Mouse (Mus musculus) CH12.LX (cell line): ENCODE measurements around the gene Ccr4. TPM values are rescaled to one million over a fixed set of nuclear protein-coding genes. Genes with fewer than 3 reads are reported as not detected.
A peak's percentile ranks its signal among the peaks of the same experiment; 100 is the strongest.

ENCODE experiments used
- DNase-seq: peaks from one replicate; pipeline ENCODE4 v3.0.0-alpha.2; 2013; ENCODE audit errors: extremely low read depth
- H3K27ac ChIP-seq: 2 replicates; pipeline ENCODE4 v1.5.1; 2012; ENCODE audit warnings: low read depth, mild to moderate bottlenecking, control low read depth, moderate library complexity; ENCODE audit not compliant: insufficient read depth
- H3K27me3 ChIP-seq: replicated peaks from 2 replicates; pipeline ENCODE3; 2012; ENCODE audit warnings: inconsistent platforms
- H3K36me3 ChIP-seq, 2 experiments: replicated peaks in 1 of 2; 2 replicates each; pipeline versions ENCODE3 to v1.6.1; 2012; ENCODE audit warnings: inconsistent platforms in 1 of 2, low read length in 1 of 2, mild to moderate bottlenecking in 1 of 2, mixed read lengths in 1 of 2, moderate library complexity in 1 of 2; ENCODE audit not compliant: control insufficient read depth in 1 of 2, insufficient read depth in 1 of 2
- H3K4me1 ChIP-seq, 2 experiments: 2 replicates each; pipeline ENCODE4 v1.6.1; 2012; ENCODE audit warnings: inconsistent platforms in 1 of 2, moderate library complexity in 1 of 2; ENCODE audit not compliant: insufficient read depth in 2 of 2, control insufficient read depth in 1 of 2
- H3K4me2 ChIP-seq: 2 replicates; pipeline ENCODE4 v1.6.1; 2012; ENCODE audit warnings: low read depth, mild to moderate bottlenecking, control low read depth; ENCODE audit not compliant: poor library complexity, insufficient read depth, severe bottlenecking
- H3K4me3 ChIP-seq, 3 experiments: fragments of 150-350 bp in 1 of 3; sonication (generic) in 1 of 3; replicated peaks in 1 of 3; 2 replicates each; pipeline versions ENCODE3 to v1.5.1; 2011 to 2012; ENCODE audit warnings: low read depth in 2 of 3, low read length in 2 of 3, mild to moderate bottlenecking in 2 of 3, moderate library complexity in 2 of 3, control low read depth in 1 of 3, improper control_type of control experiment in 1 of 3, inconsistent platforms in 1 of 3, mixed read lengths in 1 of 3; ENCODE audit not compliant: poor library complexity in 1 of 3
- H3K79me2 ChIP-seq: replicated peaks from 2 replicates; pipeline ENCODE4 v1.6.1; 2012; ENCODE audit warnings: mild to moderate bottlenecking, moderate library complexity; ENCODE audit not compliant: control insufficient read depth, poor library complexity, insufficient read depth, severe bottlenecking; ENCODE audit errors: extremely low read depth
- H3K9ac ChIP-seq: 2 replicates; pipeline ENCODE4 v1.6.1; 2012; ENCODE audit warnings: low read depth, mild to moderate bottlenecking, control low read depth, moderate library complexity; ENCODE audit not compliant: insufficient read depth
- H3K9me3 ChIP-seq: replicated peaks from 2 replicates; pipeline ENCODE3; 2012; ENCODE audit warnings: low read length, inconsistent platforms, mixed read lengths
- BHLHE40 ChIP-seq: IDR thresholded peaks from 2 replicates; pipeline ENCODE4 v1.6.1; 2011; ENCODE audit warnings: mild to moderate bottlenecking, low read depth, low read length, improper control_type of control experiment
- CHD1 ChIP-seq: IDR thresholded peaks from 2 replicates; pipeline ENCODE4 v1.6.1; 2012; ENCODE audit warnings: low read depth, low read length, improper control_type of control experiment, inconsistent platforms
- CHD2 ChIP-seq: IDR thresholded peaks from 2 replicates; pipeline ENCODE4 v1.6.1; 2011; ENCODE audit warnings: low read length, improper control_type of control experiment
- CTCF ChIP-seq, 2 experiments: IDR thresholded peaks in 1 of 2; conservative IDR thresholded peaks in 1 of 2; 2 replicates each; pipeline ENCODE4 v1.5.1; 2011 to 2012; ENCODE audit warnings: low read depth in 2 of 2, low read length in 2 of 2, improper control_type of control experiment in 1 of 2, inconsistent platforms in 1 of 2, mild to moderate bottlenecking in 1 of 2, moderate library complexity in 1 of 2
- E2F4 ChIP-seq: IDR thresholded peaks from 2 replicates; pipeline ENCODE4 v1.6.1; 2011; ENCODE audit warnings: low read depth, low read length, improper control_type of control experiment; ENCODE audit not compliant: insufficient replicate concordance
- ELF1 ChIP-seq: IDR thresholded peaks from 2 replicates; pipeline ENCODE4 v1.6.1; 2014; ENCODE audit warnings: low read depth, mild to moderate bottlenecking, inconsistent platforms, low read length, improper control_type of control experiment
- EP300 ChIP-seq: IDR thresholded peaks from 2 replicates; pipeline ENCODE4 v1.6.1; 2011; ENCODE audit warnings: low read length, improper control_type of control experiment
- ETS1 ChIP-seq: conservative IDR thresholded peaks from 2 replicates; pipeline ENCODE4 v1.6.1; 2012; ENCODE audit warnings: low read depth, mild to moderate bottlenecking, inconsistent platforms, low read length, improper control_type of control experiment, moderate library complexity
- GABPA ChIP-seq: IDR thresholded peaks from 2 replicates; pipeline ENCODE4 v1.6.1; 2012; ENCODE audit warnings: low read depth, low read length, improper control_type of control experiment, inconsistent platforms; ENCODE audit not compliant: insufficient replicate concordance
- HCFC1 ChIP-seq: IDR thresholded peaks from 2 replicates; pipeline ENCODE4 v1.6.1; 2012; ENCODE audit warnings: low read depth, mild to moderate bottlenecking, inconsistent platforms, low read length, improper control_type of control experiment
- IRF4 ChIP-seq: IDR thresholded peaks from 2 replicates; pipeline ENCODE4 v1.6.1; 2014; ENCODE audit warnings: low read depth, mild to moderate bottlenecking, inconsistent platforms, low read length, improper control_type of control experiment
- JUN ChIP-seq: IDR thresholded peaks from 2 replicates; pipeline ENCODE4 v1.6.1; 2011; ENCODE audit warnings: low read depth, mild to moderate bottlenecking, low read length, improper control_type of control experiment, moderate library complexity; ENCODE audit not compliant: insufficient read depth
- JUND ChIP-seq: conservative IDR thresholded peaks from 2 replicates; pipeline ENCODE4 v1.6.1; 2011; ENCODE audit warnings: low read depth, low read length, improper control_type of control experiment
- KAT2A ChIP-seq: IDR thresholded peaks from 2 replicates; pipeline ENCODE4 v1.6.1; 2012; ENCODE audit warnings: low read length, improper control_type of control experiment, inconsistent platforms; ENCODE audit not compliant: insufficient replicate concordance
- MAFK ChIP-seq: IDR thresholded peaks from 2 replicates; pipeline ENCODE4 v1.6.1; 2011; ENCODE audit warnings: low read length, improper control_type of control experiment; ENCODE audit not compliant: insufficient replicate concordance
- MAZ ChIP-seq: IDR thresholded peaks from 2 replicates; pipeline ENCODE4 v1.6.1; 2012; ENCODE audit warnings: low read depth, mild to moderate bottlenecking, inconsistent platforms, low read length, improper control_type of control experiment, moderate library complexity
- MEF2A ChIP-seq: IDR thresholded peaks from 2 replicates; pipeline ENCODE4 v1.6.1; 2014; ENCODE audit warnings: low read depth, mild to moderate bottlenecking, inconsistent platforms, low read length, improper control_type of control experiment, borderline replicate concordance
- MXI1 ChIP-seq: IDR thresholded peaks from 2 replicates; pipeline ENCODE4 v1.6.1; 2011; ENCODE audit warnings: mild to moderate bottlenecking, low read depth, low read length, improper control_type of control experiment
- MYC ChIP-seq: IDR thresholded peaks from 2 replicates; pipeline ENCODE4 v1.6.1; 2011; ENCODE audit warnings: low read depth, mild to moderate bottlenecking, improper control_type of control experiment, low read length
- NELFE ChIP-seq: IDR thresholded peaks from 2 replicates; pipeline ENCODE4 v1.6.1; 2011; ENCODE audit warnings: low read depth, low read length, improper control_type of control experiment
- NRF1 ChIP-seq: IDR thresholded peaks from 2 replicates; pipeline ENCODE4 v1.6.1; 2014; ENCODE audit warnings: low read depth, mild to moderate bottlenecking, inconsistent platforms, low read length, improper control_type of control experiment, moderate library complexity
- PAX5 ChIP-seq: IDR thresholded peaks from 2 replicates; pipeline ENCODE4 v1.6.1; 2012; ENCODE audit warnings: low read length, inconsistent platforms, mixed read lengths
- POLR2A ChIP-seq: IDR thresholded peaks from 2 replicates; pipeline ENCODE4 v1.6.1; 2011; ENCODE audit warnings: low read depth, mild to moderate bottlenecking, improper control_type of control experiment, low read length
- POLR2AphosphoS2 ChIP-seq: IDR thresholded peaks from 2 replicates; pipeline ENCODE4 v1.6.1; 2011; ENCODE audit warnings: low read depth, low read length, improper control_type of control experiment
- RAD21 ChIP-seq: IDR thresholded peaks from 2 replicates; pipeline ENCODE4 v1.6.1; 2011; ENCODE audit warnings: low read depth, mild to moderate bottlenecking, low read length, improper control_type of control experiment, moderate library complexity
- RCOR1 ChIP-seq: conservative IDR thresholded peaks from 2 replicates; pipeline ENCODE4 v1.6.1; 2012; ENCODE audit warnings: low read depth, mild to moderate bottlenecking, inconsistent platforms, low read length, improper control_type of control experiment
- SIN3A ChIP-seq: IDR thresholded peaks from 2 replicates; pipeline ENCODE4 v1.6.1; 2012; ENCODE audit warnings: low read length, improper control_type of control experiment, inconsistent platforms
- SMC3 ChIP-seq: IDR thresholded peaks from 2 replicates; pipeline ENCODE4 v1.6.1; 2011; ENCODE audit warnings: low read depth, low read length, improper control_type of control experiment
- TBP ChIP-seq: conservative IDR thresholded peaks from 2 replicates; pipeline ENCODE4 v1.6.1; 2011; ENCODE audit warnings: low read depth, low read length, improper control_type of control experiment
- TCF12 ChIP-seq: IDR thresholded peaks from 2 replicates; pipeline ENCODE4 v1.6.1; 2014; ENCODE audit warnings: low read depth, mild to moderate bottlenecking, inconsistent platforms, low read length, improper control_type of control experiment
- UBTF ChIP-seq: IDR thresholded peaks from 2 replicates; pipeline ENCODE4 v1.6.1; 2012; ENCODE audit warnings: low read depth, mild to moderate bottlenecking, inconsistent platforms, low read length, improper control_type of control experiment, moderate library complexity
- USF1 ChIP-seq: IDR thresholded peaks from 2 replicates; pipeline ENCODE4 v1.6.1; 2014; ENCODE audit warnings: low read depth, mild to moderate bottlenecking, inconsistent platforms, low read length, improper control_type of control experiment
- USF2 ChIP-seq: conservative IDR thresholded peaks from 2 replicates; pipeline ENCODE4 v1.6.1; 2011; ENCODE audit warnings: low read depth, low read length, improper control_type of control experiment
- ZC3H11A ChIP-seq: IDR thresholded peaks from 2 replicates; pipeline ENCODE4 v1.6.1; 2012; ENCODE audit warnings: low read depth, mild to moderate bottlenecking, inconsistent platforms, low read length, improper control_type of control experiment
- ZKSCAN1 ChIP-seq: IDR thresholded peaks from 2 replicates; pipeline ENCODE4 v1.6.1; 2012; ENCODE audit warnings: low read depth, inconsistent platforms, low read length, improper control_type of control experiment, borderline replicate concordance
- ZMIZ1 ChIP-seq: IDR thresholded peaks from 2 replicates; pipeline ENCODE4 v1.6.1; 2012; ENCODE audit warnings: low read depth, mild to moderate bottlenecking, inconsistent platforms, low read length, improper control_type of control experiment
- ZNF384 ChIP-seq: IDR thresholded peaks from 2 replicates; pipeline ENCODE4 v1.6.1; 2012; ENCODE audit warnings: low read depth, low read length, improper control_type of control experiment, inconsistent platforms
- dilution Hi-C: fragments of 300-500 bp; cut with MboI; formaldehyde crosslinking; loops from 2 replicates; pipeline ENCODE4 v1.14.3; 2020; ENCODE audit warnings: low sequenced_read_pairs; ENCODE audit not compliant: extremely low pct_unique_long_range_greater_than_20kb, extremely low pct_ligation_motif_present
- in situ Hi-C: fragments of 300-500 bp; cut with MboI; formaldehyde crosslinking; loops from 3 replicates; pipeline ENCODE4 v1.14.3; 2019; ENCODE audit warnings: low sequenced_read_pairs, low pct_ligation_motif_present, low pct_unique_long_range_greater_than_20kb, mixed read lengths
- polyA plus RNA-seq: library from polyadenylated mRNA; unstranded; fragments of >175 nt; gene quantifications from 2 replicates; pipeline ENCODE4 v1.2.1, GENCODE M21; 2012; ENCODE audit warnings: low read depth; ENCODE audit not compliant: insufficient read length
- total RNA-seq, 2 experiments: library from RNA; depleted of rRNA; stranded (reverse); fragments of 300-350 nt in 1 of 2; fragments of >200 nt in 1 of 2; gene quantifications; 2 replicates each; pipeline ENCODE4 v1.2.3; 2012 to 2014

Gene Ccr4
- total and polyA plus RNA-seq, 3 experiments = 0.08 to 0.74 (median 0.36) TPM

- TF ChIP-seq ETS1 (no peak; the same call in 1 of the 2 replicates), RAD21 (no peak), MYC (peak; percentile 54; the same call in 1 of the 2 replicates), ZMIZ1 (no peak), POLR2AphosphoS2 (no peak), CHD2 (no peak), HCFC1 (no peak), SIN3A (no peak)
Measured at GRCm38 (mm10) chr9:114477019-114477418, 27.7 kb downstream of the Ccr4 start (continued).

GRCm38 (mm10) chr9:114471892-114472291, 32.8 kb downstream of the Ccr4 start:
- no peak overlapping the region for H3K4me2 ChIP-seq
- no peak overlapping the region for H3K4me3 ChIP-seq
- no peak overlapping the region for H3K27ac ChIP-seq
- H3K4me1 ChIP-seq = peaks cover 20 to 67% of the 10 kb centered on the region in 2 experiments
- no peak overlapping the region for H3K9ac ChIP-seq
- H3K79me2 ChIP-seq = no peaks in the 10 kb centered on the region
- no peaks in the 10 kb centered on the region for H3K27me3 ChIP-seq
- DNase-seq = no peak
- peaks cover 9% of the 10 kb centered on the region for H3K9me3 ChIP-seq
- dilution Hi-C loops (no loop called here), in situ Hi-C loops (no loop called here)
- H3K36me3 ChIP-seq = peaks cover 16 to 73% of the 10 kb centered on the region in 2 experiments
- TF ChIP-seq PAX5 (no peak), JUND (0 out of 2 replicates have a peak, but pooled peaks have one; percentile 8), CTCF (conservative IDR thresholded peaks at IDR 0.05 in 1 of 2, IDR thresholded peaks at IDR 0.05 in 1 of 2; ENCODE audit: low read depth in 2 of 2, low read length in 2 of 2) (no peak), ELF1 (no peak), E2F4 (no peak), JUN (no peak), ETS1 (no peak), CHD2 (no peak), HCFC1 (no peak), USF1 (no peak), MYC (no peak), POLR2AphosphoS2 (no peak), MAZ (no peak), EP300 (peak; percentile 66), IRF4 (peak; percentile 22; the same call in 1 of the 2 replicates), MEF2A (peak; percentile 37; the same call in 1 of the 2 replicates), CHD1 (no peak), KAT2A (no peak), RCOR1 (no peak), ZKSCAN1 (no peak), MXI1 (no peak), USF2 (no peak), NRF1 (no peak), ZMIZ1 (no peak), ZC3H11A (no peak), ZNF384 (no peak), SMC3 (no peak), RAD21 (no peak), UBTF (no peak), GABPA (no peak), MAFK (no peak), NELFE (no peak), SIN3A (no peak), TBP (no peak), BHLHE40 (peak; percentile 21; the same call in 1 of the 2 replicates), POLR2A (no peak), TCF12 (no peak)
